Mouse (Mus musculus): Measurements from ENCODE around the gene Adgrb3. TPM values are rescaled to one million over a fixed set of nuclear protein-coding genes. Genes with fewer than 3 reads are reported as not detected.

Gene Adgrb3
- polyA plus RNA-seq, 1 experiment from 2014 or later = 0.89 TPM

GRCm38 (mm10) chr1:25355486-25355885 is 474.0 kb downstream of the Adgrb3 start:
- no peak overlapping the region for H3K9ac ChIP-seq (ENCODE audit: low read depth, low read length)
- no peak overlapping the region for H3K27ac ChIP-seq (ENCODE audit: low read depth, low read length)
- H3K27me3 ChIP-seq (ENCODE audit: control insufficient read depth, insufficient read depth, low read length) = no peaks in the 10 kb centered on the region
- no peak for ATAC-seq (replicated peaks; ENCODE audit: insufficient number of reproducible peaks, low FRiP score, low TSS enrichment)
- H3K4me3 ChIP-seq (ENCODE audit: low read depth, low read length) = no peak overlapping the region
- 78% methylated on average over 5 of the region's 5 CpGs for WGBS (ENCODE audit: insufficient replicate concordance)
- H3K9me3 ChIP-seq (replicated peaks; ENCODE audit: control insufficient read depth, low read length) = no peaks in the 10 kb centered on the region
- no peak overlapping the region for H3K4me2 ChIP-seq
- no peaks in the 10 kb centered on the region for H3K4me1 ChIP-seq (ENCODE audit: control insufficient read depth, insufficient read depth, low read length)
- H3K36me3 ChIP-seq (ENCODE audit: control insufficient read depth, insufficient read depth, low read length) = no peaks in the 10 kb centered on the region

- Histone ChIP-seq H3K9me3 (replicated peaks; ENCODE audit: control insufficient read depth, low read length) (no peaks in the 10 kb centered on the region), H3K27ac (ENCODE audit: low read depth, low read length) (no peak overlapping the region), H3K27me3 (ENCODE audit: control insufficient read depth, insufficient read depth, low read length) (no peaks in the 10 kb centered on the region), H3K4me3 (ENCODE audit: low read depth, low read length) (no peak overlapping the region), H3K36me3 (ENCODE audit: control insufficient read depth, insufficient read depth, low read length) (no peaks in the 10 kb centered on the region), H3K4me1 (ENCODE audit: control insufficient read depth, insufficient read depth, low read length) (no peaks in the 10 kb centered on the region), H3K4me2 (no peak overlapping the region), H3K9ac (ENCODE audit: low read depth, low read length) (no peak overlapping the region)
- ATAC-seq (replicated peaks; ENCODE audit: insufficient number of reproducible peaks, low FRiP score, low TSS enrichment) = no peak
These were observed 484.6 kb downstream of the Adgrb3 start for GRCm38 (mm10) chr1:25344876-25345275.

- 56% methylated on average over 2 of the region's 2 CpGs for WGBS (ENCODE audit: insufficient replicate concordance)
- Histone ChIP-seq H3K4me2 (no peak overlapping the region), H3K9ac (ENCODE audit: low read depth, low read length) (no peak overlapping the region), H3K9me3 (replicated peaks; ENCODE audit: control insufficient read depth, low read length) (no peaks in the 10 kb centered on the region), H3K4me1 (ENCODE audit: control insufficient read depth, insufficient read depth, low read length) (no peaks in the 10 kb centered on the region), H3K4me3 (ENCODE audit: low read depth, low read length) (no peak overlapping the region), H3K27me3 (ENCODE audit: control insufficient read depth, insufficient read depth, low read length) (no peaks in the 10 kb centered on the region), H3K36me3 (ENCODE audit: control insufficient read depth, insufficient read depth, low read length) (no peaks in the 10 kb centered on the region), H3K27ac (ENCODE audit: low read depth, low read length) (no peak overlapping the region)
- no peak for ATAC-seq (replicated peaks; ENCODE audit: insufficient number of reproducible peaks, low FRiP score, low TSS enrichment)
These were observed 504.1 kb downstream of the Adgrb3 start for GRCm38 (mm10) chr1:25325406-25325805.

- Histone ChIP-seq H3K9ac (ENCODE audit: low read depth, low read length) (no peak overlapping the region), H3K36me3 (ENCODE audit: control insufficient read depth, insufficient read depth, low read length) (no peaks in the 10 kb centered on the region), H3K4me1 (ENCODE audit: control insufficient read depth, insufficient read depth, low read length) (no peaks in the 10 kb centered on the region), H3K27me3 (ENCODE audit: control insufficient read depth, insufficient read depth, low read length) (no peaks in the 10 kb centered on the region), H3K27ac (ENCODE audit: low read depth, low read length) (no peak overlapping the region), H3K9me3 (replicated peaks; ENCODE audit: control insufficient read depth, low read length) (no peaks in the 10 kb centered on the region), H3K4me3 (ENCODE audit: low read depth, low read length) (no peak overlapping the region), H3K4me2 (no peak overlapping the region)
- no peak for ATAC-seq (replicated peaks; ENCODE audit: insufficient number of reproducible peaks, low FRiP score, low TSS enrichment)
These were observed 512.4 kb downstream of the Adgrb3 start for GRCm38 (mm10) chr1:25317142-25317541.

GRCm38 (mm10) chr1:25312344-25312743 is 517.2 kb downstream of the Adgrb3 start:
- Histone ChIP-seq H3K9me3 (replicated peaks; ENCODE audit: control insufficient read depth, low read length) (no peaks in the 10 kb centered on the region), H3K27ac (ENCODE audit: low read depth, low read length) (no peak overlapping the region), H3K4me3 (ENCODE audit: low read depth, low read length) (no peak overlapping the region), H3K9ac (ENCODE audit: low read depth, low read length) (no peak overlapping the region), H3K36me3 (ENCODE audit: control insufficient read depth, insufficient read depth, low read length) (no peaks in the 10 kb centered on the region), H3K4me2 (no peak overlapping the region), H3K27me3 (ENCODE audit: control insufficient read depth, insufficient read depth, low read length) (no peaks in the 10 kb centered on the region), H3K4me1 (ENCODE audit: control insufficient read depth, insufficient read depth, low read length) (no peaks in the 10 kb centered on the region)
- WGBS (ENCODE audit: insufficient replicate concordance) = 75% methylated on average over 2 of the region's 2 CpGs
- ATAC-seq (replicated peaks; ENCODE audit: insufficient number of reproducible peaks, low FRiP score, low TSS enrichment) = no peak

- 31% methylated on average over 2 of the region's 2 CpGs for WGBS (ENCODE audit: insufficient replicate concordance)
- no peak overlapping the region for H3K4me3 ChIP-seq (ENCODE audit: low read depth, low read length)
- no peak for ATAC-seq (replicated peaks; ENCODE audit: insufficient number of reproducible peaks, low FRiP score, low TSS enrichment)
- H3K27ac ChIP-seq (ENCODE audit: low read depth, low read length) = no peak overlapping the region
- no peak overlapping the region for H3K9ac ChIP-seq (ENCODE audit: low read depth, low read length)
- no peaks in the 10 kb centered on the region for H3K4me1 ChIP-seq (ENCODE audit: control insufficient read depth, insufficient read depth, low read length)
- H3K27me3 ChIP-seq (ENCODE audit: control insufficient read depth, insufficient read depth, low read length) = no peaks in the 10 kb centered on the region
- H3K36me3 ChIP-seq (ENCODE audit: control insufficient read depth, insufficient read depth, low read length) = no peaks in the 10 kb centered on the region
- H3K4me2 ChIP-seq = no peak overlapping the region
- no peaks in the 10 kb centered on the region for H3K9me3 ChIP-seq (replicated peaks; ENCODE audit: control insufficient read depth, low read length)
These were observed 519.4 kb downstream of the Adgrb3 start for GRCm38 (mm10) chr1:25310066-25310465.

- Histone ChIP-seq H3K4me3 (ENCODE audit: low read depth, low read length) (no peak overlapping the region), H3K9ac (ENCODE audit: low read depth, low read length) (no peak overlapping the region), H3K9me3 (replicated peaks; ENCODE audit: control insufficient read depth, low read length) (no peaks in the 10 kb centered on the region), H3K27ac (ENCODE audit: low read depth, low read length) (no peak overlapping the region), H3K4me2 (no peak overlapping the region), H3K36me3 (ENCODE audit: control insufficient read depth, insufficient read depth, low read length) (no peaks in the 10 kb centered on the region), H3K27me3 (ENCODE audit: control insufficient read depth, insufficient read depth, low read length) (no peaks in the 10 kb centered on the region), H3K4me1 (ENCODE audit: control insufficient read depth, insufficient read depth, low read length) (no peaks in the 10 kb centered on the region)
- no peak for ATAC-seq (replicated peaks; ENCODE audit: insufficient number of reproducible peaks, low FRiP score, low TSS enrichment)
- 75% methylated on average over 8 of the region's 8 CpGs for WGBS (ENCODE audit: insufficient replicate concordance)
These were observed 548.0 kb downstream of the Adgrb3 start for GRCm38 (mm10) chr1:25281471-25281870.

GRCm38 (mm10) chr1:25250562-25250961 is 578.9 kb downstream of the Adgrb3 start:
- ATAC-seq (replicated peaks; ENCODE audit: insufficient number of reproducible peaks, low FRiP score, low TSS enrichment) = no peak

GRCm38 (mm10) chr1:25242436-25242835 is 587.1 kb downstream of the Adgrb3 start:
- 69% methylated on average over 6 of the region's 6 CpGs for WGBS (ENCODE audit: insufficient replicate concordance)
- Histone ChIP-seq H3K27me3 (ENCODE audit: control insufficient read depth, insufficient read depth, low read length) (no peaks in the 10 kb centered on the region), H3K4me1 (ENCODE audit: control insufficient read depth, insufficient read depth, low read length) (no peaks in the 10 kb centered on the region), H3K4me2 (no peak overlapping the region), H3K27ac (ENCODE audit: low read depth, low read length) (no peak overlapping the region), H3K9me3 (replicated peaks; ENCODE audit: control insufficient read depth, low read length) (no peaks in the 10 kb centered on the region), H3K4me3 (ENCODE audit: low read depth, low read length) (no peak overlapping the region), H3K36me3 (ENCODE audit: control insufficient read depth, insufficient read depth, low read length) (no peaks in the 10 kb centered on the region), H3K9ac (ENCODE audit: low read depth, low read length) (no peak overlapping the region)
- ATAC-seq (replicated peaks; ENCODE audit: insufficient number of reproducible peaks, low FRiP score, low TSS enrichment) = no peak

More at GRCm38 (mm10) chr1:25250562-25250961, 578.9 kb downstream of the Adgrb3 start:
- no peak overlapping the region for H3K9ac ChIP-seq (ENCODE audit: low read depth, low read length)
- H3K36me3 ChIP-seq (ENCODE audit: control insufficient read depth, insufficient read depth, low read length) = no peaks in the 10 kb centered on the region
- H3K4me2 ChIP-seq = no peak overlapping the region
- H3K9me3 ChIP-seq (replicated peaks; ENCODE audit: control insufficient read depth, low read length) = no peaks in the 10 kb centered on the region
- no peak overlapping the region for H3K27ac ChIP-seq (ENCODE audit: low read depth, low read length)
- H3K4me3 ChIP-seq (ENCODE audit: low read depth, low read length) = no peak overlapping the region
- H3K4me1 ChIP-seq (ENCODE audit: control insufficient read depth, insufficient read depth, low read length) = no peaks in the 10 kb centered on the region
- H3K27me3 ChIP-seq (ENCODE audit: control insufficient read depth, insufficient read depth, low read length) = no peaks in the 10 kb centered on the region

All from heart, embryonic 11.5 days (tissue).